Mouse (Mus musculus) subcutaneous adipose tissue, adult 2 months (tissue): ENCODE measurements around the gene Bag1. TPM values are rescaled to one million over a fixed set of nuclear protein-coding genes. Genes with fewer than 3 reads are reported as not detected.

Experiments
- polyA plus RNA-seq: library from polyadenylated mRNA; depleted of rRNA; stranded (reverse); fragments of >200 nt; gene quantifications from 2 replicates; pipeline ENCODE4 v1.2.3, GENCODE M21; 2012; ENCODE audit warnings: low replicate concordance; rRNA removed

The Bag1 gene
- 85.0 and 117 TPM in 2 replicates for polyA plus RNA-seq

DNA sequence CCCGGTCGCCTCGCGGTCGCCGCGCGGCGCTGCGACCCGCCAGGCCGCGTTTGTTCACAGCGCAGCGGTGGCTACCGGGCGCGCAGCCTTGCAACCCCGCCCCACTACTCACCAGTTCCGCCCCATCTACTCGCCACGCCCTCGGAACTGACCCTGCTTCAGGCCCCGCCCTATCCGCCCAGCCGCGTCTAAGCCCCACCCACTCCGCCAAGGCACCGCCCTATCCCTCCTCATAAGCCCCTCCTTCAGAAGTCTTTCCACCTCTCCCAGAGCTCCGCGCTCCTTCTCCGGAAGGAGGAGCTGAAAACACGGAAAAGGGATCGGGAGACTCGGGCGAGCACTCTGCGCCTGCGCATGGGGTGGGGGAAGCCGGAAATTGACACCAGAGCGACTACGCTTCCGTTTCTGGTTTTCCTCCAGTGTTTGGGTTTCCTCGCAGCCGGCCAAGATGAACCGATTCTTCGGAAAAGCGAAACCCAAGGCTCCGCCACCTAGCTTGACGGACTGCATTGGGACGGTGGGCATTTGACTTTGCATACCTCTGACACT lies at the start of gene Bag1, which contains the start of gene Chmp5:
Gene Bag1 (minus strand): TSS at position 135 of the 549 bp plus-strand sequence.
Gene Chmp5 (plus strand): TSS at position 248 of the 549 bp plus-strand sequence.

DNA sequence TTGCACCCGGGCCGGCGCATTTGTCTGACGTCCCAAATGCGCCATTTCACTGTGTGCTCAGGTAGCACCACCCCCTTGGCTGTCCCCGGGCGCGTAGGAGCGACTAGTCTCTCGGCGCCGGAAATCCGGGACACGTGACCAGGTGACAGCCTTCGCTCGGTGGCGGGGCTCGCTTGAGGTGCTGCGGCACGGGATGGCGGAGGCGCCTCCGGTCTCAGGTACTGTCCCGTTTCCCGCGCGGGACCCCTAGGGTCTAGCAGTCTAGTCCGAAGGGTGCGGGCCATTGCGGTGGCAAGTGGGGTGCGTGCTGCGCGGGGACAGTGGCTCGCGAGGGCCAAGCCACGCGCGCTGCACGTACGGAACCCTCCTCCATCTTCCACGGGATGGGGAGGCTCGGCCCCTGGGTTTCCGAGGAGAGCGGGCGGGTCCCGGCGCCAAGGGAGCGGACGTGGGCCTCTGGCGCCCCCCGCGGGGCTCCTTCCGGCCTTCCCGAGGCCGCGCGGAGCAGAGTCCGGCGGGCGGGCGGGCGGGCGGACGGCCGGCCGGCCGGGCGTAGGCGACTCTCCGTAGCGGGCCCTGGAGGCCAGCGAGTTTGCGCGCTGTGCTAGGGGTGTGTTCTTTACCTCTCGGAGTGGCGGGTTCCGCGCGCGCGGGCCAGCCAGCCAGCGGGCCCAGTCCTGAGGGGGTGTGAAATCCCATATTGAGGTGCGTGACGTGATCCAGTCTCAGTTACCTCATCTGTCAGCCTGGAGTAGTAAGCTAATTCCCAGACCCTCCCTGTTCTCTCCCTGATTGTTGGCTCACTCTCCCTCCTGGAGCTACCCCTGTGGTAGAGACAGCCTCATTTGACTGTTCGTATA lies 23.0 kb upstream of the Bag1 start, which contains the start of gene Nfx1:
Gene Nfx1 (plus strand): TSS at position 65 of the 860 bp plus-strand sequence.

DNA sequence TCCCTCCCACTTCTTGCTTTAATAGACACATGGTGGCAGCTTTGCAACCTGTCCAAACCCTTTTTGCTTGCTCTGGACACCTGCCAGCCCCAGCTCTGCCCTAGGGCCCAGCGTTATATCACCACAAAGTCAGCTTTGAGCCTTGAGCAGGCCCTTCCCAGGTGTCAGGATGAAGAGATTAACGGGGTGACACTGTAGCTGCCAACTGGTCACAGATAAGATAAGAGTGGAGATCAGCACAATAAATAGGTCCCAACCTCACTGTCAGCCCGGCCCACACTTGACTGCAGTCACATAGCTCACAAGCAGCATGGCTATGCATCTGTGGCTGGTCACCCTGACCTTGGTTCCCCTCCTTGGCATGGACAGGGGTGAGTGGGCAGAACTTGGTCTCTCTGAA lies 28.3 kb downstream of the Bag1 start, which contains the start of gene Spink4:
Gene Spink4 (plus strand): TSS at position 268 of the 400 bp plus-strand sequence.

Other genes starting within 250 kb of the Bag1 start
- 10.0 and 12.6 TPM in 2 replicates for gene Aptx, start 245.1 kb downstream of the Bag1 start, polyA plus RNA-seq
- 12.3 and 17.9 TPM in 2 replicates for gene Dnaja1, start 226.1 kb downstream of the Bag1 start, polyA plus RNA-seq
- 25.8 and 34.6 TPM in 2 replicates for gene Smu1, start 190.4 kb downstream of the Bag1 start, polyA plus RNA-seq
- 38.2 and 58.4 TPM in 2 replicates for gene B4galt1, start 94.3 kb downstream of the Bag1 start, polyA plus RNA-seq
- gene Spink4, start 28.2 kb downstream of the Bag1 start, polyA plus RNA-seq = 0.53 and 1.0 TPM in 2 replicates
- 19.0 and 27.1 TPM in 2 replicates for gene Chmp5, start 113 bp upstream of the Bag1 start, polyA plus RNA-seq
- gene Nfx1, start 22.6 kb upstream of the Bag1 start, polyA plus RNA-seq = 28.7 and 45.9 TPM in 2 replicates
- gene Aqp7, start 99.8 kb upstream of the Bag1 start, polyA plus RNA-seq = 43.3 and 234 TPM in 2 replicates
- 0.96 and 8.0 TPM in 2 replicates for gene Aqp3, start 149.9 kb upstream of the Bag1 start, polyA plus RNA-seq
- gene Nol6, start 176.2 kb upstream of the Bag1 start, polyA plus RNA-seq = 54.2 and 70.2 TPM in 2 replicates
- gene Ube2r2, start 187.4 kb upstream of the Bag1 start, polyA plus RNA-seq = 57.1 and 61.8 TPM in 2 replicates